Mouse (Mus musculus): ENCODE measurements around the gene Slc16a3. TPM values are rescaled to one million over a fixed set of nuclear protein-coding genes. Genes with fewer than 3 reads are reported as not detected.

Gene Slc16a3
- polyA plus RNA-seq, 2 experiments, result 23.5 to 31.6 TPM

DNA sequence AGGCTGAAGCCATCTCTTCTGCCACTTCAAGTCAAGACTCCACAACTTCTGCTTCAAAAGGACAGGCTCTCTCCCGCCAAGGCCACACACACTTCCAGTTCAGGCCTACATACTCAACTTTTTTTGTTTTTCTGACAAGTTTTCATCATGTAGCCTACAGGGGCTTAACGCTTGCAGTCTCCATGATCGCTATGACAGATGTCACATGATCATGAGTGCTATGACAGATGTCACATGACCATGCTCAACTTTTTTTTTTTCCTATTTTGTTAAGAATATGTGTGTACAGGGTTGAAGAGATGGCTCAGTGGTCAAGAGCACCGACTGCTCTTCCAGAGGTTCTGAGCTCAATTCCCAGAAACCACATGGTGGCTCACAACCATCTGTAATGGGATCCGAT, 30.5 kb upstream of the Slc16a3 start:
- TF ChIP-seq EP300 (IDR thresholded peaks at IDR 0.05; ENCODE audit: low read depth), result no peak
- TF ChIP-seq CTCF (IDR thresholded peaks at IDR 0.05; ENCODE audit: low read depth), result no peak

DNA sequence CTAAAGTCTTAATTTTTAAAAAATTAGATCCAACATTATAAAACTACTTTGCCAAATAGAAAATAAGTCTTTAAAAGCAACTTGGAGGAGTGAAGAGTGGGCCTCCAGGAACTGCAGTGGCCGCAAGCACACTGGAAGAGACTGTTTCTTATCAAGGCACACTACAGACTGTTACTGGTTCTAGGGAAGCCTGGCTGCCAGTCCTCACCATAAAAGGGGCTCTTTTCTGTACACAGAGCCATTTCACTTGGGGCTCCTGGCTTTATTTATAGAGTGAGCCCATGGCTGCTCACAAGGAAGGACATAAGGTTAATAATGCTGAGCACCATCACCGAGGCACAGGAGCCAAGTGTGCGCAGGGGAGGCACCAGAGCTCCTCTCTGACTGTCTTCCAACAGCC, 25.8 kb upstream of the Slc16a3 start:
- H3K36me3 ChIP-seq (replicated peaks; ENCODE audit: control insufficient read depth, insufficient read depth, low read depth), result no peaks in the 10 kb centered on the region; the same call in 1 of the 2 replicates
- TF ChIP-seq CTCF (IDR thresholded peaks at IDR 0.05; ENCODE audit: low read depth), result no peak
- TF ChIP-seq EP300 (IDR thresholded peaks at IDR 0.05; ENCODE audit: low read depth), result no peak
- no peak for DNase-seq (ENCODE audit: low read depth in 3 of 3, low spot score in 3 of 3)
- H3K4me3 ChIP-seq (ENCODE audit: insufficient read depth in 1 of 2, low read depth in 2 of 2, low read length in 2 of 2), result no peak overlapping the region
- no peak overlapping the region for H3K27ac ChIP-seq
- ATAC-seq (ENCODE audit: insufficient read depth), result no peak
- H3K27me3 ChIP-seq (ENCODE audit: control insufficient read depth, insufficient read depth, low read length), result no peaks in the 10 kb centered on the region
- 67% methylated on average over 3 of the region's 3 CpGs for WGBS (ENCODE audit: insufficient replicate concordance)
- no peak overlapping the region for H3K9ac ChIP-seq (replicated peaks)
- H3K4me1 ChIP-seq (replicated peaks; ENCODE audit: control insufficient read depth in 2 of 2, insufficient read depth in 2 of 2, low read length in 1 of 2), result no peaks in the 10 kb centered on the region; a peak in 1 of 4 replicates
- H3K4me2 ChIP-seq (ENCODE audit: low read depth), result no peak overlapping the region
- no peaks in the 10 kb centered on the region for H3K9me3 ChIP-seq (ENCODE audit: control insufficient read depth, low read length)

More for the DNA sequence above, 30.5 kb upstream of the Slc16a3 start:
- Histone ChIP-seq H3K9me3 (ENCODE audit: control insufficient read depth, low read length) (no peaks in the 10 kb centered on the region), H3K27me3 (ENCODE audit: control insufficient read depth, insufficient read depth, low read length) (no peaks in the 10 kb centered on the region), H3K27ac (no peak overlapping the region), H3K9ac (replicated peaks) (no peak overlapping the region), H3K4me2 (ENCODE audit: low read depth) (no peak overlapping the region), H3K4me1 (replicated peaks; ENCODE audit: control insufficient read depth in 2 of 2, insufficient read depth in 2 of 2, low read length in 1 of 2) (no peaks in the 10 kb centered on the region), H3K4me3 (ENCODE audit: insufficient read depth in 1 of 2, low read depth in 2 of 2, low read length in 2 of 2) (no peak overlapping the region), H3K36me3 (replicated peaks; ENCODE audit: control insufficient read depth, insufficient read depth, low read depth) (no peaks in the 10 kb centered on the region; the same call in 1 of the 2 replicates)
- WGBS (ENCODE audit: insufficient replicate concordance), result 81% methylated on average over 5 of the region's 5 CpGs
- no peak for ATAC-seq (ENCODE audit: insufficient read depth)
- no peak for DNase-seq (ENCODE audit: low read depth in 3 of 3, low spot score in 3 of 3)

DNA sequence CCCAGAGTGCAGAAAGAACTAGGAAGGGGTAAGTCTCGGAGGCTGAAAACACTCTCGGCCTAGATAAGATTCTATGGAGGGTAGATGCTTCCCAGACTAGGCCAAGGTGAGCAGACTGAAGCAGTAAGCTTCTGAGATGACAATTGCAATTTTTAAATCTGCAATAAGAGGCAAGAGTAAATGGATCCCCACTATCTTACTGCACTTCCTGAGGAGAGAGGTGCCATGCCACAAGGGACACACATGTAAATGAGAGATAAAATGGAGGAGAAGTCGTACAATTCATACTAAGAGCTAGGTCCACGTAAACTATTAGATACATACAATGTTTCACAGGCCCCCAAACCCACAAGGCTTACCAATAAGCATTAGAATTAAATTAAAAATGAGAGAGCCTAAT, 19.8 kb upstream of the Slc16a3 start:
- no peak overlapping the region for H3K4me3 ChIP-seq (ENCODE audit: insufficient read depth in 1 of 2, low read depth in 2 of 2, low read length in 2 of 2)
- no peak overlapping the region for H3K27ac ChIP-seq
- peaks cover 10 to 13% of the 10 kb centered on the region in 2 experiments for H3K4me1 ChIP-seq (replicated peaks; ENCODE audit: control insufficient read depth in 2 of 2, insufficient read depth in 2 of 2, low read length in 1 of 2)
- TF ChIP-seq EP300 (IDR thresholded peaks at IDR 0.05; ENCODE audit: low read depth) (no peak), CTCF (IDR thresholded peaks at IDR 0.05; ENCODE audit: low read depth) (no peak)
- H3K27me3 ChIP-seq (ENCODE audit: control insufficient read depth, insufficient read depth, low read length), result no peaks in the 10 kb centered on the region
- no peak for DNase-seq (ENCODE audit: low read depth in 3 of 3, low spot score in 3 of 3)
- no peaks in the 10 kb centered on the region for H3K36me3 ChIP-seq (replicated peaks; ENCODE audit: control insufficient read depth, insufficient read depth, low read depth)
- no peak overlapping the region for H3K4me2 ChIP-seq (ENCODE audit: low read depth)
- peak overlapping the region; percentile 9; the same call in 1 of the 2 replicates for H3K9ac ChIP-seq (replicated peaks)
- H3K9me3 ChIP-seq (ENCODE audit: control insufficient read depth, low read length), result no peaks in the 10 kb centered on the region; the same call in 1 of the 2 replicates
- 31% methylated on average over 4 of the region's 4 CpGs for WGBS (ENCODE audit: insufficient replicate concordance)
- no peak for ATAC-seq (ENCODE audit: insufficient read depth)

DNA sequence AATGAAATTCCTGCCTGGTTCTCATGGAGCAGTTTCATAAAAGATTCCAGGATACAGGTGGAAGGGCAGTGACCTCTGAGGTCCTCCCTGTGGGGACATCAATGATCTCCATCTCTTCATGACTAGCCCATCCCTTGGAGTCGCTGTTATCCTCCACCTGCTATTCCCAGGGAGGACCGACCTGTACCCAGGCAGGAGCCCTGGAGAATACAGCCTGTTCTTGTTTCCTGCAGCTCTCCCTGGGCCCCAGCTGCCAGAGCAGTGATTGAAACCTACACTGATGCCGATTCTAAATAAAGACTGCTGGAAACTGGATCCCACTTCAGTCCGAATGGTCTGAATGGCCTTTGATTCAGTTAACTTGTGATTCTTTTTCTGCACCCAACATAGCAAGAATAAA, 16.8 kb upstream of the Slc16a3 start:
- DNase-seq (ENCODE audit: low read depth in 3 of 3, low spot score in 3 of 3) (no peak), ATAC-seq (ENCODE audit: insufficient read depth) (no peak)
- Histone ChIP-seq H3K4me1 (replicated peaks; ENCODE audit: control insufficient read depth in 2 of 2, insufficient read depth in 2 of 2, low read length in 1 of 2) (peaks cover 10 to 13% of the 10 kb centered on the region in 2 experiments), H3K4me2 (ENCODE audit: low read depth) (peak overlapping the region; percentile 80), H3K36me3 (replicated peaks; ENCODE audit: control insufficient read depth, insufficient read depth, low read depth) (no peaks in the 10 kb centered on the region), H3K9me3 (ENCODE audit: control insufficient read depth, low read length) (no peaks in the 10 kb centered on the region; the same call in 1 of the 2 replicates), H3K27me3 (ENCODE audit: control insufficient read depth, insufficient read depth, low read length) (no peaks in the 10 kb centered on the region), H3K4me3 (ENCODE audit: insufficient read depth in 1 of 2, low read depth in 2 of 2, low read length in 2 of 2) (no peak overlapping the region), H3K27ac (no peak overlapping the region), H3K9ac (replicated peaks) (no peak overlapping the region)
- TF ChIP-seq CTCF (IDR thresholded peaks at IDR 0.05; ENCODE audit: low read depth) (no peak), EP300 (IDR thresholded peaks at IDR 0.05; ENCODE audit: low read depth) (no peak)
- 86% methylated on average over 4 of the region's 4 CpGs for WGBS (ENCODE audit: insufficient replicate concordance)

DNA sequence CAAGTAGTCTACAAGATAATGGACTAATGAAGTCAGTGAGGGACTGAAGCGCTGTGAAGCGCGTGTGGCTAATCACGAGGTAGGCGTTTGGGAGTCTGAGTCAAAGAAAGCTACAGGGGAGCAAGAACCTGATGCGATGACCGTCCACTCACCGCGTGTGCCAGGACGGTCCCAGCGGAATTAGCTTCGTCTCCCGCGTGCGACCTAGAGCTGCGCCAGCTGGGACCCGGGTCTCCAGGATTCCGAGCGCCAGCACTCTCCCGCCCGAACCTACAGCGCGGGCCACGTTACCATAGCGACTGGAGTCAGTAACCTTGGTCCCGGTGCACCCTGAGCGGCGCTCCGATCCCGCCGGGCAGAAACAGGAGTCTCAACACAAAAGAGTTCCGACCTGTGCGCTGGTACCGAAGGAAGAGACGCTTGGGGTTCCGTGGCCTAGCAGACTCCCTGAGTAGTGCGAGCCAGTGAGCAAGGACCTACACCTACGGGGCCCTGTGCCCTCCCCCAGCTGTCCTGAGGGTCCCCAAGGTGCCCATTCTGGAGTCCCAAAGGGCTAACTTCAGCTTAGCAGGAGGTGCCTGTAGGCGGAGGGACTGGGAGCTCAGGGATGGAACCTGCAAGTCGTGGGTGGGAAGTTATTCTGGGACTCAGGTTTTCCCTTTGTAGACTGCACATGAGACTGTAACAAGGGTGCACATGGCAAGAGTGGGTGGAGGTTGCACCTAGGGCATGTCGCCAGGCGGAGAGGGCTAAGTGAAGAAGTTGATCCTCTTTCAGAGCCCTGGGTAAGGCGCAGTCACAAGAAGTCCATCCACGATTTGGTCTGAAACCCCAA, 15.5 kb upstream of the Slc16a3 start, which contains the start of gene Ccdc57:
Gene Ccdc57, minus strand, starts transcription at position 309 of the 835 bp plus-strand sequence.
- Histone ChIP-seq H3K9me3 (ENCODE audit: control insufficient read depth, low read length) (no peaks in the 10 kb centered on the region; the same call in 1 of the 2 replicates), H3K4me2 (ENCODE audit: low read depth) (peak within 1 kb of the TSS; percentile 80), H3K4me3 (ENCODE audit: insufficient read depth in 1 of 2, low read depth in 2 of 2, low read length in 2 of 2) (peak within 1 kb of the TSS; percentile 81 to 87), H3K27ac (peak within 1 kb of the TSS; percentile 60), H3K9ac (replicated peaks) (peak within 1 kb of the TSS; percentile 77), H3K36me3 (replicated peaks; ENCODE audit: control insufficient read depth, insufficient read depth, low read depth) (no peaks in the 10 kb centered on the region), H3K4me1 (replicated peaks; ENCODE audit: control insufficient read depth in 2 of 2, insufficient read depth in 2 of 2, low read length in 1 of 2) (peaks cover 10 to 13% of the 10 kb centered on the region in 2 experiments), H3K27me3 (ENCODE audit: control insufficient read depth, insufficient read depth, low read length) (no peaks in the 10 kb centered on the region)
- ATAC-seq (ENCODE audit: insufficient read depth) (peak; percentile 88), DNase-seq (ENCODE audit: low read depth in 3 of 3, low spot score in 3 of 3) (peak; percentile 81 to 84 (median 81))
- 9% methylated on average over 44 of the region's 44 CpGs for WGBS (ENCODE audit: insufficient replicate concordance)
- TF ChIP-seq EP300 (IDR thresholded peaks at IDR 0.05; ENCODE audit: low read depth), result no peak
- TF ChIP-seq CTCF (IDR thresholded peaks at IDR 0.05; ENCODE audit: low read depth), result no peak

All from liver, embryonic 14.5 days (tissue).